Mouse (Mus musculus) ES-Bruce4 (cell line): ENCODE measurements around the gene Tspyl2.

Experiments
- EP300 ChIP-seq: IDR thresholded peaks from 2 replicates; pipeline ENCODE4 v1.6.1; 2011; ENCODE audit warnings: low read depth, low read length; ENCODE audit not compliant: insufficient read depth
- POLR2A ChIP-seq: IDR thresholded peaks from one replicate; pipeline ENCODE4 v1.8.1; 2011; ENCODE audit warnings: low read length; ENCODE audit not compliant: insufficient read depth

DNA sequence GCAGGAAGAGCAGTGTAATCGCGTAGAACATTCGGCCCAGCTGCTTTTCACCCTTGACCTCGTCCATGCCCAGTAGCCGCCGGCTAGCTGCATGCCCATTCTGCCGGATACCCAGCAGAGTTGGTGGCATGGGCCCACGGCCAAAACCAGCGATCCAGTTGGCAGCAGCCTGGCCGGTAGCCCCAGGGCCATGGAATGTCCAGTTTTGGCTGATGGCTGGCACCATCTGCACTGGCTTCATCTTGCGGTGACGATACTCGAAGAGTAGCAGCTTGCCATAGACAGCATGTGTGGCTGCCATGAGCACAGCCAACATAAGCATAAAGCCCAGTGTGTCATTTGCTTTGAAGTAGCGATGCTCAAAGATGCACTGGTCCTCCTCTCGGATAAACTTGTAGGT lies 4.4 kb upstream of the Tspyl2 start:
- TF ChIP-seq EP300 = no peak
- TF ChIP-seq POLR2A = no peak
